Mouse (Mus musculus) yolk sac, embryonic 10.5 days (tissue): Measurements from ENCODE around the gene Psmc2.

Experiments used
- DNase-seq: peaks from one replicate; pipeline ENCODE4 v3.0.0-alpha.2; 2017; ENCODE audit warnings: low spot score

The Psmc2 gene

GRCm38 (mm10) chr5:21804837-21805236 lies 19.8 kb downstream of the Psmc2 start:
- DNase-seq = no peak

GRCm38 (mm10) chr5:21810924-21811323 lies 25.8 kb downstream of the Psmc2 start:
- DNase-seq = no peak

GRCm38 (mm10) chr5:21813994-21814393 lies 28.9 kb downstream of the Psmc2 start:
- no peak for DNase-seq

GRCm38 (mm10) chr5:21826370-21826769 lies 41.3 kb downstream of the Psmc2 start:
- no peak for DNase-seq

- DNase-seq = no peak
Observed at GRCm38 (mm10) chr5:21827643-21828042, 42.6 kb downstream of the Psmc2 start.

- DNase-seq = no peak
Observed at GRCm38 (mm10) chr5:21828855-21829254, 43.8 kb downstream of the Psmc2 start.

- DNase-seq = no peak
Observed at GRCm38 (mm10) chr5:21831761-21832160, 46.7 kb downstream of the Psmc2 start.

- DNase-seq = no peak
Observed at GRCm38 (mm10) chr5:21844676-21845075, 59.6 kb downstream of the Psmc2 start.

- DNase-seq = peak; percentile 72
Observed at GRCm38 (mm10) chr5:21846616-21847290, 61.7 kb downstream of the Psmc2 start.

GRCm38 (mm10) chr5:21847438-21847837 lies 62.4 kb downstream of the Psmc2 start:
- DNase-seq = peak; percentile 48

GRCm38 (mm10) chr5:21851679-21852340 lies 66.7 kb downstream of the Psmc2 start:
- DNase-seq = no peak
